Mouse (Mus musculus): ENCODE measurements around the gene Crb1.

DNA sequence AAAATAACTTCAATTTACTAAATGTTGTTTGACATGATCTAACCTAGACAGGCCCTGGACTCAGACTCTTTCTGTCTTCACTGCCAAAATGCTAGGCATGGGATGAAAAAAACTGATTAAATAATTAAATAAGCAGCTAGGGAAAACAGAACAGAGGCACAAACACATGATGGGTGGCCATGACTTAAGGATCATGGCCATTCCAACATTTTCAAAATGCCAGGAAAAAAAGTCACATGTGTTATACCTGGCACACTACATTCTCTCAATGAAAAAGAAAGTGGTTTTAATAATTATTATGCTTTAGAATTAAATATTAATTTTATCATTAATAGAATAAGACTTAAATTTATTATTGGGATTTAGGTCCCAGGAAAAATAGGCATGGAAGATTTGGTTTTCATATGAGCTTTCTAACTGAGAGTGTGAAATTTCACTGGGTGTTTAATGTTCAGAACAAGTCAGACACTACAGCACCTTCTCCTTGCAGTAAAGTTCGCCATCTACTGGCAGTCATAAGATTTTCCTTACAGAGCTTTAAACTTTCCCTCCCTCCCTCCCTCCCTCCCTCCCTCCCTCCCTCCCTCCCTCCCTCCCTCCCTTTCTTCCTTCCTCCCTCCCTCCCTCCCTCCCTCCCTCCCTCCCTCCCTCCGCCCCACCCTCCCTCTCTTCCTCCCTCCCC, 36.6 kb downstream of the Crb1 start:
- TF ChIP-seq GATA1 (IDR thresholded peaks at IDR 0.05; ENCODE audit: borderline replicate concordance, low read length), result no peak
- TF ChIP-seq FLI1 (IDR thresholded peaks at IDR 0.05; ENCODE audit: low read length), result no peak
